Mouse (Mus musculus) ES-E14 (cell line): ENCODE results near the gene Wfdc21.

Source experiments
- MAFK ChIP-seq: IDR thresholded peaks from 2 replicates; pipeline ENCODE4 v1.6.1; 2014; ENCODE audit warnings: mild to moderate bottlenecking, low read depth, low read length, inconsistent platforms; ENCODE audit not compliant: insufficient read depth
- ZNF384 ChIP-seq: IDR thresholded peaks from 2 replicates; pipeline ENCODE4 v1.6.1; 2012; ENCODE audit warnings: low read depth, low read length, inconsistent platforms

DNA sequence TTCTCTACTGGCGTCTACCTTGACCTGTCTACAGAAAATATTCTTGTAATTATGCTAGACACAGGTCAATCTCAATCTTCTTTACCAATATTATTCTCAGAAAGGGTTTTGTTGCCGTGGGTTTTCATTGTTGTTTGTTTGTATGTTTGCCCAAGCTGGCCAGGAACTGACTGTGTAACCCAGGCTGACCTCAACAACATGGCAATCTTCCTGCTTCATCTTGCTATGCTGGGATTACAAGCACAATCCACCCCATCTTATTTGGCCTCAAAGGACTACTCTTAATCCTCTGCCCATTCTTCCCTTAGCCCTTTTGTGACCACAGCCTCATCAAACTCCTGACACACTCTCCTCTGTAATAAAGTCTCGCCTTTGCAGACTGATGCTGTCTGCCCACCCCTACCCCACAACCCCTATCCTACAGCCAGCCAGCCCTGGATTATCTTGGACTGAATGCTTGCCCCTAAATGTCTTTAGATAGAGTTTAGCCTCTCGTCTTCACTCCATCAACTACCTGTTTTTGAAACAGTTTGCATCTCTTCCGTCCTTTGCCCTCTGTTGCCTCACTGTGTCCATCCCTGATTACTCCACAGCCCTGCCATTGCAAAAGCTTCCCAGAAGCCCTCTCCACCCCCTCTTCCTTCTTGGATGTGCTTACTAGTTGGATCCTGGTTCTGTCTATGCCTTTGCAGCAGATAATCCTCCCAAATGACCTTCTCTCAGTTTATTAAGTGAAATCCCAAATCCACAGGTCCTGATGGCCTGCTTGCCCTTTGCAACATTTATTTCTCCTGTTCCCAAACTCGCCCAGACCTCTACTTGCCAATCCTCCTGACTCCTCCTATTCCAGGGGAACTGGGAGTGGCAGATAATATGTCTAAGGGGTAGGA, 881 bp downstream of the Wfdc21 start:
- no peak for TF ChIP-seq ZNF384
- no peak for TF ChIP-seq MAFK
